Mouse (Mus musculus): Measurements from ENCODE around the gene Syne1. TPM values are rescaled to one million over a fixed set of nuclear protein-coding genes. Genes with fewer than 3 reads are reported as not detected.

Syne1 gene
- total and polyA plus RNA-seq, 3 experiments, result 29.0 to 66.6 (median 53.6) TPM

GRCm38 (mm10) chr10:5059983-5060382 lies 491.3 kb downstream of the Syne1 start:
- H3K4me3 ChIP-seq, result no peak overlapping the region
- no peak overlapping the region for H3K9ac ChIP-seq (ENCODE audit: low read depth, low read length)
- H3K36me3 ChIP-seq (ENCODE audit: control insufficient read depth, insufficient read depth, low read length), result peaks cover 16% of the 10 kb centered on the region
- DNase-seq, result no peak
- H3K79me2 ChIP-seq (replicated peaks; ENCODE audit: control insufficient read depth, insufficient read depth, low read length), result 0 out of 2 replicates have a peak, but pooled peaks cover 2% of the 10 kb centered on the region
- H3K4me1 ChIP-seq (ENCODE audit: control insufficient read depth, insufficient read depth, low read length), result no peaks in the 10 kb centered on the region
- intact Hi-C loops (cut with DNase I), result no loop called here
- H3K27me3 ChIP-seq (ENCODE audit: control insufficient read depth, insufficient read depth, low read length), result no peaks in the 10 kb centered on the region
- TF ChIP-seq POLR2A (IDR thresholded peaks at IDR 0.05; ENCODE audit: insufficient read depth, low read depth, low read length) (no peak), CTCF (IDR thresholded peaks at IDR 0.05) (no peak), EP300 (IDR thresholded peaks at IDR 0.05; ENCODE audit: insufficient read depth, low read depth, low read length) (no peak)
- 58% methylated on average over 2 of the region's 2 CpGs for WGBS
- H3K27ac ChIP-seq, result no peak overlapping the region

- no peak overlapping the region for H3K27ac ChIP-seq
- no peak overlapping the region for H3K9ac ChIP-seq (ENCODE audit: low read depth, low read length)
- H3K36me3 ChIP-seq (ENCODE audit: control insufficient read depth, insufficient read depth, low read length), result peaks cover 16% of the 10 kb centered on the region
- TF ChIP-seq POLR2A (IDR thresholded peaks at IDR 0.05; ENCODE audit: insufficient read depth, low read depth, low read length), result no peak
- TF ChIP-seq EP300 (IDR thresholded peaks at IDR 0.05; ENCODE audit: insufficient read depth, low read depth, low read length), result no peak
- no peak for TF ChIP-seq CTCF (IDR thresholded peaks at IDR 0.05)
- H3K4me1 ChIP-seq (ENCODE audit: control insufficient read depth, insufficient read depth, low read length), result no peaks in the 10 kb centered on the region
- intact Hi-C loops (cut with DNase I), result no loop called here
- 25% methylated on average over 2 of the region's 2 CpGs for WGBS
- H3K79me2 ChIP-seq (replicated peaks; ENCODE audit: control insufficient read depth, insufficient read depth, low read length), result no peaks in the 10 kb centered on the region
- no peak for DNase-seq
- H3K4me3 ChIP-seq, result no peak overlapping the region
- H3K27me3 ChIP-seq (ENCODE audit: control insufficient read depth, insufficient read depth, low read length), result no peaks in the 10 kb centered on the region
Measured at GRCm38 (mm10) chr10:5058876-5059275, 492.4 kb downstream of the Syne1 start.

GRCm38 (mm10) chr10:5057661-5058060 lies 493.6 kb downstream of the Syne1 start:
- no peak for TF ChIP-seq POLR2A (IDR thresholded peaks at IDR 0.05; ENCODE audit: insufficient read depth, low read depth, low read length)
- no peak for TF ChIP-seq CTCF (IDR thresholded peaks at IDR 0.05)
- TF ChIP-seq EP300 (IDR thresholded peaks at IDR 0.05; ENCODE audit: insufficient read depth, low read depth, low read length), result no peak
- no peak overlapping the region; the same call in 1 of the 2 replicates for H3K27ac ChIP-seq
- no peak overlapping the region for H3K9ac ChIP-seq (ENCODE audit: low read depth, low read length)
- H3K4me3 ChIP-seq, result no peak overlapping the region
- no peak for DNase-seq
- no peaks in the 10 kb centered on the region for H3K27me3 ChIP-seq (ENCODE audit: control insufficient read depth, insufficient read depth, low read length)
- intact Hi-C loops (cut with DNase I), result no loop called here
- H3K4me1 ChIP-seq (ENCODE audit: control insufficient read depth, insufficient read depth, low read length), result no peaks in the 10 kb centered on the region
- peaks cover 16% of the 10 kb centered on the region for H3K36me3 ChIP-seq (ENCODE audit: control insufficient read depth, insufficient read depth, low read length)
- WGBS, result 80% methylated on average over 15 of the region's 15 CpGs
- no peaks in the 10 kb centered on the region for H3K79me2 ChIP-seq (replicated peaks; ENCODE audit: control insufficient read depth, insufficient read depth, low read length)

GRCm38 (mm10) chr10:5056940-5057339 lies 494.3 kb downstream of the Syne1 start:
- Histone ChIP-seq H3K9ac (ENCODE audit: low read depth, low read length) (no peak overlapping the region), H3K36me3 (ENCODE audit: control insufficient read depth, insufficient read depth, low read length) (peaks cover 16% of the 10 kb centered on the region), H3K27me3 (ENCODE audit: control insufficient read depth, insufficient read depth, low read length) (no peaks in the 10 kb centered on the region), H3K4me3 (no peak overlapping the region), H3K4me1 (ENCODE audit: control insufficient read depth, insufficient read depth, low read length) (no peaks in the 10 kb centered on the region), H3K79me2 (replicated peaks; ENCODE audit: control insufficient read depth, insufficient read depth, low read length) (no peaks in the 10 kb centered on the region), H3K27ac (no peak overlapping the region)
- TF ChIP-seq EP300 (IDR thresholded peaks at IDR 0.05; ENCODE audit: insufficient read depth, low read depth, low read length), result no peak
- no peak for TF ChIP-seq POLR2A (IDR thresholded peaks at IDR 0.05; ENCODE audit: insufficient read depth, low read depth, low read length)
- no peak for TF ChIP-seq CTCF (IDR thresholded peaks at IDR 0.05)
- no peak for DNase-seq
- 60% methylated on average over 3 of the region's 3 CpGs for WGBS
- intact Hi-C loops (cut with DNase I), result no loop called here

GRCm38 (mm10) chr10:5056243-5056735 lies 495.0 kb downstream of the Syne1 start:
- TF ChIP-seq CTCF (IDR thresholded peaks at IDR 0.05), result no peak
- TF ChIP-seq EP300 (IDR thresholded peaks at IDR 0.05; ENCODE audit: insufficient read depth, low read depth, low read length), result no peak
- no peak for TF ChIP-seq POLR2A (IDR thresholded peaks at IDR 0.05; ENCODE audit: insufficient read depth, low read depth, low read length)
- Histone ChIP-seq H3K4me3 (no peak overlapping the region), H3K27me3 (ENCODE audit: control insufficient read depth, insufficient read depth, low read length) (no peaks in the 10 kb centered on the region), H3K27ac (no peak overlapping the region), H3K36me3 (ENCODE audit: control insufficient read depth, insufficient read depth, low read length) (peaks cover 17% of the 10 kb centered on the region), H3K79me2 (replicated peaks; ENCODE audit: control insufficient read depth, insufficient read depth, low read length) (no peaks in the 10 kb centered on the region), H3K4me1 (ENCODE audit: control insufficient read depth, insufficient read depth, low read length) (no peaks in the 10 kb centered on the region), H3K9ac (ENCODE audit: low read depth, low read length) (no peak overlapping the region)
- DNase-seq, result no peak
- intact Hi-C loops (cut with DNase I), result no loop called here
- 85% methylated on average over 10 of the region's 10 CpGs for WGBS

- H3K27ac ChIP-seq, result no peak overlapping the region
- no peak overlapping the region for H3K4me3 ChIP-seq
- H3K36me3 ChIP-seq (ENCODE audit: control insufficient read depth, insufficient read depth, low read length), result peaks cover 16% of the 10 kb centered on the region
- H3K4me1 ChIP-seq (ENCODE audit: control insufficient read depth, insufficient read depth, low read length), result no peaks in the 10 kb centered on the region
- intact Hi-C loops (cut with DNase I), result no loop called here
- TF ChIP-seq EP300 (IDR thresholded peaks at IDR 0.05; ENCODE audit: insufficient read depth, low read depth, low read length) (no peak), CTCF (IDR thresholded peaks at IDR 0.05) (no peak), POLR2A (IDR thresholded peaks at IDR 0.05; ENCODE audit: insufficient read depth, low read depth, low read length) (no peak)
- no peak for DNase-seq
- no peaks in the 10 kb centered on the region for H3K79me2 ChIP-seq (replicated peaks; ENCODE audit: control insufficient read depth, insufficient read depth, low read length)
- no peak overlapping the region for H3K9ac ChIP-seq (ENCODE audit: low read depth, low read length)
- 89% methylated on average over 5 of the region's 5 CpGs for WGBS
- no peaks in the 10 kb centered on the region for H3K27me3 ChIP-seq (ENCODE audit: control insufficient read depth, insufficient read depth, low read length)
Measured at GRCm38 (mm10) chr10:5045671-5046070, 505.6 kb downstream of the Syne1 start.
